Mouse (Mus musculus): ENCODE results near the gene Cyp2c29.
"Not testable (repeated sequence)": the region's sequence is repeated elsewhere in the genome, so short reads cannot be mapped to it uniquely, and the experiment has no call there.

Gene Cyp2c29

GRCm38 (mm10) chr19:39269105-39269504 is at the start of gene Cyp2c29:
Cyp2c29 (plus strand) TSS chr19:39269405.
- DNase-seq (ENCODE audit: low read depth, low spot score), result not testable (repeated sequence)

GRCm38 (mm10) chr19:39267036-39267435 is 2.2 kb upstream of the Cyp2c29 start:
- DNase-seq (ENCODE audit: low read depth, low spot score), result not testable (repeated sequence)

GRCm38 (mm10) chr19:39282801-39283200 is 13.6 kb downstream of the Cyp2c29 start:
- no peak for DNase-seq (ENCODE audit: low read depth, low spot score)

GRCm38 (mm10) chr19:39285637-39286036 is 16.4 kb downstream of the Cyp2c29 start:
- no peak for DNase-seq (ENCODE audit: low read depth, low spot score)

- DNase-seq (ENCODE audit: low read depth, low spot score), result no peak
These were observed 17.6 kb downstream of the Cyp2c29 start for GRCm38 (mm10) chr19:39286825-39287224.

GRCm38 (mm10) chr19:39288978-39289377 is 19.8 kb downstream of the Cyp2c29 start:
- no peak for DNase-seq (ENCODE audit: low read depth, low spot score)
